Mouse (Mus musculus) ES-E14 (cell line): ENCODE data around the gene Nek1.

ENCODE experiments used
- MAFK ChIP-seq: IDR thresholded peaks from 2 replicates; pipeline ENCODE4 v1.6.1; 2014; ENCODE audit warnings: mild to moderate bottlenecking, low read depth, low read length, inconsistent platforms; ENCODE audit not compliant: insufficient read depth
- ZC3H11A ChIP-seq: IDR thresholded peaks from 2 replicates; pipeline ENCODE4 v1.6.1; 2012; ENCODE audit warnings: low read depth, mild to moderate bottlenecking, inconsistent platforms, low read length, borderline replicate concordance

DNA sequence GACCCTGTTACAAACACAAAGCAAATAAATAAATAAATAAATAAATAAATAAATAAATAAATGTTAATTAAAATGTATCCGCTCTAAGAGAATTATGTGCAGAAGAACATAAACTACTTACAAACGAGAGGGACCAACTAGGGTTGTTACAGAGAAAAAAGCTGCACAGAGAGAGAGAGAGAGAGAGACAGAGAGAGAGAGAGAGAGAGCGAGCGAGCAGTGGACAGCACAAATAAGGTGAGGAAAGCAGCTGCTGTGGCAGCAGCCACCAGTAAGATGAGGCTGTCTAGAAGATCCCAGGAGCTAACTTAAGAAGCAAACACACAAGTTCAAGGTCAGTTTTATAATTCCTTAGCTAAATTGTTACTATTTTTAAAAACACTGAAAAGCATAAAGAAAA is 28.5 kb upstream of the Nek1 start:
- TF ChIP-seq MAFK (no peak), ZC3H11A (no peak)
